Mouse (Mus musculus) lung, postnatal 0 days (tissue): ENCODE results near the gene Gucy2c. TPM values are rescaled to one million over a fixed set of nuclear protein-coding genes. Genes with fewer than 3 reads are reported as not detected.

Experiments
- ATAC-seq: fragments of 200-750 bp; cut with Nextera tagmentation; 2 replicates; pipeline ENCODE4 v1.8.0; 2017; ENCODE audit warnings: moderate library complexity
- DNase-seq: peaks from one replicate; pipeline ENCODE4 v3.0.0-alpha.2; 2016; ENCODE audit warnings: low spot score
- H3K27ac ChIP-seq: fragments of 300-500 bp; sonication (generic); 2 replicates; pipeline ENCODE4 v1.5.1; 2014; ENCODE audit warnings: antibody characterized with exemption, mild to moderate bottlenecking, low read length, mixed read lengths
- H3K27me3 ChIP-seq: fragments of 300-500 bp; sonication (generic); replicated peaks from 2 replicates; pipeline ENCODE4 v1.6.1; 2014; ENCODE audit warnings: low read length, mixed read lengths; ENCODE audit not compliant: insufficient read depth
- H3K36me3 ChIP-seq: fragments of 300-500 bp; sonication (generic); 2 replicates; pipeline ENCODE4 v1.6.1; 2014; ENCODE audit warnings: low read length, mixed read lengths; ENCODE audit not compliant: insufficient read depth
- H3K4me1 ChIP-seq: fragments of 300-500 bp; sonication (generic); 2 replicates; pipeline ENCODE4 v1.6.1; 2014; ENCODE audit warnings: antibody characterized with exemption, low read depth, low read length, mixed read lengths; ENCODE audit not compliant: insufficient read depth
- H3K4me2 ChIP-seq: fragments of 300-500 bp; sonication (generic); replicated peaks from 2 replicates; pipeline ENCODE4 v1.6.1; 2014; ENCODE audit warnings: low read depth, mild to moderate bottlenecking, low read length, moderate library complexity, mixed read lengths
- H3K4me3 ChIP-seq: fragments of 300-500 bp; sonication (generic); 2 replicates; pipeline ENCODE4 v1.5.1; 2014; ENCODE audit warnings: low read depth, low read length
- H3K9ac ChIP-seq: fragments of 300-500 bp; sonication (generic); replicated peaks from 2 replicates; pipeline ENCODE4 v1.6.1; 2014; ENCODE audit warnings: low read depth, mild to moderate bottlenecking
- H3K9me3 ChIP-seq: fragments of 300-500 bp; sonication (generic); 2 replicates; pipeline ENCODE4 v1.6.1; 2016; ENCODE audit warnings: low read length, mixed read lengths
- CTCF ChIP-seq: IDR thresholded peaks from 2 replicates; pipeline ENCODE4 v1.5.1; 2016; ENCODE audit warnings: antibody characterized with exemption, mild to moderate bottlenecking
- EP300 ChIP-seq: IDR thresholded peaks from 2 replicates; pipeline ENCODE4 v1.6.1; 2016; ENCODE audit warnings: antibody characterized with exemption, mild to moderate bottlenecking, control low read depth
- WGBS: fragments of 180-500 bp; shearing (Covaris S2); extraction: QIAGEN DNeasy Blood & Tissue Kit; methylation state at CpG from one replicate; pipeline ENCODE4 v1.1.7; 2014; 5-methylcytosine and 5-hydroxymethylcytosine counted together
- polyA plus RNA-seq: library from polyadenylated mRNA; unstranded; fragments of >200 nt; fragmentation: Nextera tagmentation; extraction: Ambion mirVana; gene quantifications from 2 replicates; pipeline ENCODE4 v1.2.1, GENCODE M21; 2015

Gucy2c gene
- polyA plus RNA-seq, 1 experiment from 2014 or later, result 0.11 TPM

GRCm38 (mm10) chr6:136722565-136722964 is 59.0 kb downstream of the Gucy2c start:
- H3K4me1 ChIP-seq, result no peaks in the 10 kb centered on the region
- no peak for DNase-seq
- TF ChIP-seq EP300, result no peak
- no peak for TF ChIP-seq CTCF
- H3K4me2 ChIP-seq, result no peak overlapping the region
- H3K9ac ChIP-seq, result no peak overlapping the region
- no peaks in the 10 kb centered on the region for H3K9me3 ChIP-seq
- no peaks in the 10 kb centered on the region for H3K27me3 ChIP-seq
- 82% methylated on average over 7 of the region's 7 CpGs for WGBS
- H3K27ac ChIP-seq, result no peak overlapping the region
- H3K4me3 ChIP-seq, result no peak overlapping the region
- no peaks in the 10 kb centered on the region for H3K36me3 ChIP-seq
- ATAC-seq, result no peak

GRCm38 (mm10) chr6:136721925-136722324 is 59.6 kb downstream of the Gucy2c start:
- peak; percentile 83 for TF ChIP-seq CTCF
- TF ChIP-seq EP300, result no peak
- ATAC-seq (0 out of 2 replicates have a peak, but pooled peaks have one; percentile 38), DNase-seq (peak; percentile 68)
- 50% methylated on average over 6 of the region's 6 CpGs for WGBS
- Histone ChIP-seq H3K4me3 (no peak overlapping the region), H3K36me3 (no peaks in the 10 kb centered on the region), H3K4me2 (no peak overlapping the region), H3K9me3 (no peaks in the 10 kb centered on the region), H3K27me3 (no peaks in the 10 kb centered on the region), H3K4me1 (no peaks in the 10 kb centered on the region), H3K9ac (no peak overlapping the region), H3K27ac (no peak overlapping the region)

GRCm38 (mm10) chr6:136720436-136720835 is 61.1 kb downstream of the Gucy2c start:
- no peak overlapping the region for H3K4me2 ChIP-seq
- TF ChIP-seq CTCF (no peak), EP300 (no peak)
- no peak for DNase-seq
- H3K4me1 ChIP-seq, result no peaks in the 10 kb centered on the region
- H3K9ac ChIP-seq, result no peak overlapping the region
- no peaks in the 10 kb centered on the region for H3K27me3 ChIP-seq
- ATAC-seq, result no peak
- H3K27ac ChIP-seq, result no peak overlapping the region
- H3K4me3 ChIP-seq, result no peak overlapping the region
- no peaks in the 10 kb centered on the region for H3K9me3 ChIP-seq
- no peaks in the 10 kb centered on the region for H3K36me3 ChIP-seq
- WGBS, result 89% methylated on average over 15 of the region's 15 CpGs

- no peaks in the 10 kb centered on the region for H3K36me3 ChIP-seq
- no peak overlapping the region for H3K27ac ChIP-seq
- no peak for TF ChIP-seq CTCF
- no peak for TF ChIP-seq EP300
- H3K4me1 ChIP-seq, result no peaks in the 10 kb centered on the region
- H3K27me3 ChIP-seq, result no peaks in the 10 kb centered on the region
- peak; percentile 35; the same call in 1 of the 2 replicates for ATAC-seq
- peak; percentile 44 for DNase-seq
- WGBS, result 70% methylated on average over 10 of the region's 11 CpGs
- H3K4me2 ChIP-seq, result no peak overlapping the region
- no peak overlapping the region for H3K4me3 ChIP-seq
- H3K9ac ChIP-seq, result no peak overlapping the region
- H3K9me3 ChIP-seq, result no peaks in the 10 kb centered on the region
Observed at GRCm38 (mm10) chr6:136715881-136716431, 65.6 kb downstream of the Gucy2c start.

- no peak overlapping the region for H3K27ac ChIP-seq
- no peaks in the 10 kb centered on the region for H3K9me3 ChIP-seq
- no peak overlapping the region for H3K9ac ChIP-seq
- no peak for ATAC-seq
- peak; percentile 12 for DNase-seq
- H3K4me1 ChIP-seq, result no peaks in the 10 kb centered on the region
- WGBS, result 64% methylated on average over 3 of the region's 3 CpGs
- no peak overlapping the region for H3K4me3 ChIP-seq
- H3K4me2 ChIP-seq, result no peak overlapping the region
- TF ChIP-seq EP300 (no peak), CTCF (no peak)
- no peaks in the 10 kb centered on the region for H3K36me3 ChIP-seq
- H3K27me3 ChIP-seq, result no peaks in the 10 kb centered on the region
Observed at GRCm38 (mm10) chr6:136714097-136714496, 67.5 kb downstream of the Gucy2c start.

- H3K4me3 ChIP-seq, result no peak overlapping the region
- 82% methylated on average over 5 of the region's 5 CpGs for WGBS
- ATAC-seq (no peak), DNase-seq (no peak)
- TF ChIP-seq EP300, result no peak
- TF ChIP-seq CTCF, result no peak
- H3K36me3 ChIP-seq, result no peaks in the 10 kb centered on the region
- no peaks in the 10 kb centered on the region for H3K4me1 ChIP-seq
- no peak overlapping the region for H3K27ac ChIP-seq
- H3K27me3 ChIP-seq, result no peaks in the 10 kb centered on the region
- no peak overlapping the region for H3K9ac ChIP-seq
- H3K4me2 ChIP-seq, result no peak overlapping the region
- H3K9me3 ChIP-seq, result no peaks in the 10 kb centered on the region
Observed at GRCm38 (mm10) chr6:136710408-136710807, 71.2 kb downstream of the Gucy2c start.

GRCm38 (mm10) chr6:136708597-136708996 is 73.0 kb downstream of the Gucy2c start:
- Histone ChIP-seq H3K4me3 (no peak overlapping the region), H3K4me1 (no peaks in the 10 kb centered on the region), H3K27ac (no peak overlapping the region), H3K36me3 (no peaks in the 10 kb centered on the region), H3K4me2 (no peak overlapping the region), H3K27me3 (no peaks in the 10 kb centered on the region), H3K9me3 (no peaks in the 10 kb centered on the region), H3K9ac (no peak overlapping the region)
- TF ChIP-seq EP300, result no peak
- no peak for TF ChIP-seq CTCF
- ATAC-seq (no peak), DNase-seq (no peak)
- 90% methylated on average over 6 of the region's 6 CpGs for WGBS
